Mouse (Mus musculus) CH12.LX (cell line): ENCODE measurements around the gene Helz. TPM values are rescaled to one million over a fixed set of nuclear protein-coding genes. Genes with fewer than 3 reads are reported as not detected.

Source experiments
- DNase-seq: peaks from one replicate; pipeline ENCODE4 v3.0.0-alpha.2; 2013; ENCODE audit errors: extremely low read depth
- H3K27ac ChIP-seq: 2 replicates; pipeline ENCODE4 v1.5.1; 2012; ENCODE audit warnings: low read depth, mild to moderate bottlenecking, control low read depth, moderate library complexity; ENCODE audit not compliant: insufficient read depth
- H3K27me3 ChIP-seq: replicated peaks from 2 replicates; pipeline ENCODE3; 2012; ENCODE audit warnings: inconsistent platforms
- H3K36me3 ChIP-seq, 2 experiments: replicated peaks in 1 of 2; 2 replicates each; pipeline versions ENCODE3 to v1.6.1; 2012; ENCODE audit warnings: inconsistent platforms in 1 of 2, low read length in 1 of 2, mild to moderate bottlenecking in 1 of 2, mixed read lengths in 1 of 2, moderate library complexity in 1 of 2; ENCODE audit not compliant: control insufficient read depth in 1 of 2, insufficient read depth in 1 of 2
- H3K4me1 ChIP-seq, 2 experiments: 2 replicates each; pipeline ENCODE4 v1.6.1; 2012; ENCODE audit warnings: inconsistent platforms in 1 of 2, moderate library complexity in 1 of 2; ENCODE audit not compliant: insufficient read depth in 2 of 2, control insufficient read depth in 1 of 2
- H3K4me2 ChIP-seq: 2 replicates; pipeline ENCODE4 v1.6.1; 2012; ENCODE audit warnings: low read depth, mild to moderate bottlenecking, control low read depth; ENCODE audit not compliant: poor library complexity, insufficient read depth, severe bottlenecking
- H3K4me3 ChIP-seq, 3 experiments: fragments of 150-350 bp in 1 of 3; sonication (generic) in 1 of 3; replicated peaks in 1 of 3; 2 replicates each; pipeline versions ENCODE3 to v1.5.1; 2011 to 2012; ENCODE audit warnings: low read depth in 2 of 3, low read length in 2 of 3, mild to moderate bottlenecking in 2 of 3, moderate library complexity in 2 of 3, control low read depth in 1 of 3, improper control_type of control experiment in 1 of 3, inconsistent platforms in 1 of 3, mixed read lengths in 1 of 3; ENCODE audit not compliant: poor library complexity in 1 of 3
- H3K79me2 ChIP-seq: replicated peaks from 2 replicates; pipeline ENCODE4 v1.6.1; 2012; ENCODE audit warnings: mild to moderate bottlenecking, moderate library complexity; ENCODE audit not compliant: control insufficient read depth, poor library complexity, insufficient read depth, severe bottlenecking; ENCODE audit errors: extremely low read depth
- H3K9ac ChIP-seq: 2 replicates; pipeline ENCODE4 v1.6.1; 2012; ENCODE audit warnings: low read depth, mild to moderate bottlenecking, control low read depth, moderate library complexity; ENCODE audit not compliant: insufficient read depth
- H3K9me3 ChIP-seq: replicated peaks from 2 replicates; pipeline ENCODE3; 2012; ENCODE audit warnings: low read length, inconsistent platforms, mixed read lengths
- BHLHE40 ChIP-seq: IDR thresholded peaks from 2 replicates; pipeline ENCODE4 v1.6.1; 2011; ENCODE audit warnings: mild to moderate bottlenecking, low read depth, low read length, improper control_type of control experiment
- CHD1 ChIP-seq: IDR thresholded peaks from 2 replicates; pipeline ENCODE4 v1.6.1; 2012; ENCODE audit warnings: low read depth, low read length, improper control_type of control experiment, inconsistent platforms
- E2F4 ChIP-seq: IDR thresholded peaks from 2 replicates; pipeline ENCODE4 v1.6.1; 2011; ENCODE audit warnings: low read depth, low read length, improper control_type of control experiment; ENCODE audit not compliant: insufficient replicate concordance
- ELF1 ChIP-seq: IDR thresholded peaks from 2 replicates; pipeline ENCODE4 v1.6.1; 2014; ENCODE audit warnings: low read depth, mild to moderate bottlenecking, inconsistent platforms, low read length, improper control_type of control experiment
- EP300 ChIP-seq: IDR thresholded peaks from 2 replicates; pipeline ENCODE4 v1.6.1; 2011; ENCODE audit warnings: low read length, improper control_type of control experiment
- ETS1 ChIP-seq: conservative IDR thresholded peaks from 2 replicates; pipeline ENCODE4 v1.6.1; 2012; ENCODE audit warnings: low read depth, mild to moderate bottlenecking, inconsistent platforms, low read length, improper control_type of control experiment, moderate library complexity
- HCFC1 ChIP-seq: IDR thresholded peaks from 2 replicates; pipeline ENCODE4 v1.6.1; 2012; ENCODE audit warnings: low read depth, mild to moderate bottlenecking, inconsistent platforms, low read length, improper control_type of control experiment
- IRF4 ChIP-seq: IDR thresholded peaks from 2 replicates; pipeline ENCODE4 v1.6.1; 2014; ENCODE audit warnings: low read depth, mild to moderate bottlenecking, inconsistent platforms, low read length, improper control_type of control experiment
- JUND ChIP-seq: conservative IDR thresholded peaks from 2 replicates; pipeline ENCODE4 v1.6.1; 2011; ENCODE audit warnings: low read depth, low read length, improper control_type of control experiment
- NRF1 ChIP-seq: IDR thresholded peaks from 2 replicates; pipeline ENCODE4 v1.6.1; 2014; ENCODE audit warnings: low read depth, mild to moderate bottlenecking, inconsistent platforms, low read length, improper control_type of control experiment, moderate library complexity
- POLR2AphosphoS2 ChIP-seq: IDR thresholded peaks from 2 replicates; pipeline ENCODE4 v1.6.1; 2011; ENCODE audit warnings: low read depth, low read length, improper control_type of control experiment
- RAD21 ChIP-seq: IDR thresholded peaks from 2 replicates; pipeline ENCODE4 v1.6.1; 2011; ENCODE audit warnings: low read depth, mild to moderate bottlenecking, low read length, improper control_type of control experiment, moderate library complexity
- RCOR1 ChIP-seq: conservative IDR thresholded peaks from 2 replicates; pipeline ENCODE4 v1.6.1; 2012; ENCODE audit warnings: low read depth, mild to moderate bottlenecking, inconsistent platforms, low read length, improper control_type of control experiment
- SIN3A ChIP-seq: IDR thresholded peaks from 2 replicates; pipeline ENCODE4 v1.6.1; 2012; ENCODE audit warnings: low read length, improper control_type of control experiment, inconsistent platforms
- TBP ChIP-seq: conservative IDR thresholded peaks from 2 replicates; pipeline ENCODE4 v1.6.1; 2011; ENCODE audit warnings: low read depth, low read length, improper control_type of control experiment
- UBTF ChIP-seq: IDR thresholded peaks from 2 replicates; pipeline ENCODE4 v1.6.1; 2012; ENCODE audit warnings: low read depth, mild to moderate bottlenecking, inconsistent platforms, low read length, improper control_type of control experiment, moderate library complexity
- USF1 ChIP-seq: IDR thresholded peaks from 2 replicates; pipeline ENCODE4 v1.6.1; 2014; ENCODE audit warnings: low read depth, mild to moderate bottlenecking, inconsistent platforms, low read length, improper control_type of control experiment
- ZC3H11A ChIP-seq: IDR thresholded peaks from 2 replicates; pipeline ENCODE4 v1.6.1; 2012; ENCODE audit warnings: low read depth, mild to moderate bottlenecking, inconsistent platforms, low read length, improper control_type of control experiment
- ZKSCAN1 ChIP-seq: IDR thresholded peaks from 2 replicates; pipeline ENCODE4 v1.6.1; 2012; ENCODE audit warnings: low read depth, inconsistent platforms, low read length, improper control_type of control experiment, borderline replicate concordance
- ZMIZ1 ChIP-seq: IDR thresholded peaks from 2 replicates; pipeline ENCODE4 v1.6.1; 2012; ENCODE audit warnings: low read depth, mild to moderate bottlenecking, inconsistent platforms, low read length, improper control_type of control experiment
- dilution Hi-C: fragments of 300-500 bp; cut with MboI; formaldehyde crosslinking; loops from 2 replicates; pipeline ENCODE4 v1.14.3; 2020; ENCODE audit warnings: low sequenced_read_pairs; ENCODE audit not compliant: extremely low pct_unique_long_range_greater_than_20kb, extremely low pct_ligation_motif_present
- in situ Hi-C: fragments of 300-500 bp; cut with MboI; formaldehyde crosslinking; loops from 3 replicates; pipeline ENCODE4 v1.14.3; 2019; ENCODE audit warnings: low sequenced_read_pairs, low pct_ligation_motif_present, low pct_unique_long_range_greater_than_20kb, mixed read lengths
- polyA plus RNA-seq: library from polyadenylated mRNA; unstranded; fragments of >175 nt; gene quantifications from 2 replicates; pipeline ENCODE4 v1.2.1, GENCODE M21; 2012; ENCODE audit warnings: low read depth; ENCODE audit not compliant: insufficient read length
- total RNA-seq, 2 experiments: library from RNA; depleted of rRNA; stranded (reverse); fragments of 300-350 nt in 1 of 2; fragments of >200 nt in 1 of 2; gene quantifications; 2 replicates each; pipeline ENCODE4 v1.2.3; 2012 to 2014

The Helz gene
- total and polyA plus RNA-seq, 3 experiments: 11.5 to 44.4 (median 22.2) TPM

DNA sequence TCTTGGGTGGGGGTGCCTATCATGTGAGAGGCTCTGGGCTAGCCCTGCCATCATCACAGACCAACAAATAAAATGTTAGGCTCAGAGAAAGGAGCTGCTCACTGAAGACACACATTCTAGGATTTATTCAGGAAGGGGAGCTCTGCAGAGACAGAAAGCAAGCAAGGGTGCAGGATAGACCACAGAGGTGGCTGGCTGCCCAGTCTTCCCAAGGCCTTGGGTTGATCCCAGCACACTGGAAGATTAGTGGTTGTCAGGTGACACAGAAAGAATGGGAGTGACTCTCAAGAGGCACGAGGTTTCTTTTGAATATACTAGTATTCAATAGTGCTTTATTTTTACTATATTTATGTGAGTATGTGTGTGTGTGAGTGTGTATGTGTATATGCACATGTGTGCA lies 26.6 kb upstream of the Helz start:
- no peak overlapping the region for H3K9ac ChIP-seq
- H3K27me3 ChIP-seq: no peaks in the 10 kb centered on the region
- in situ Hi-C loops: loop anchor here (25.0 kb wide), 1 partner anchor 891 kb away; no protein-coding TSS in a partner anchor
- dilution Hi-C loops: no loop called here
- TF ChIP-seq SIN3A (no peak), NRF1 (no peak), ZKSCAN1 (no peak), TBP (no peak)
- no peak overlapping the region for H3K27ac ChIP-seq
- no peak overlapping the region for H3K4me3 ChIP-seq
- peaks cover 5 to 26% of the 10 kb centered on the region in 2 experiments for H3K4me1 ChIP-seq
- H3K9me3 ChIP-seq: no peaks in the 10 kb centered on the region
- DNase-seq: no peak
- H3K4me2 ChIP-seq: no peak overlapping the region
- no peaks in the 10 kb centered on the region for H3K36me3 ChIP-seq
- H3K79me2 ChIP-seq: no peaks in the 10 kb centered on the region

- no peak overlapping the region for H3K4me2 ChIP-seq
- no peak overlapping the region for H3K4me3 ChIP-seq
- H3K9ac ChIP-seq: no peak overlapping the region
- TF ChIP-seq BHLHE40: no peak
- TF ChIP-seq RAD21: no peak
- TF ChIP-seq TBP: no peak
- no peak for TF ChIP-seq ZKSCAN1
- TF ChIP-seq CHD1: no peak
- TF ChIP-seq EP300: no peak
- no peak for TF ChIP-seq E2F4
- no peak for TF ChIP-seq ELF1
- no peak for TF ChIP-seq RCOR1
- TF ChIP-seq HCFC1: no peak
- no peak for TF ChIP-seq ZC3H11A
- no peak for TF ChIP-seq USF1
- TF ChIP-seq SIN3A: no peak
- no peak for TF ChIP-seq UBTF
- TF ChIP-seq ETS1: no peak
- no peak for TF ChIP-seq POLR2AphosphoS2
- TF ChIP-seq JUND: no peak
- TF ChIP-seq IRF4: no peak
- TF ChIP-seq ZMIZ1: no peak
- dilution Hi-C loops (no loop called here), in situ Hi-C loops (loop anchor here (25.0 kb wide), 1 partner anchor 887 kb away; no protein-coding TSS in a partner anchor)
- no peak for DNase-seq
- no peaks in the 10 kb centered on the region for H3K9me3 ChIP-seq
- no peaks in the 10 kb centered on the region for H3K36me3 ChIP-seq
- no peaks in the 10 kb centered on the region for H3K27me3 ChIP-seq
- H3K79me2 ChIP-seq: no peaks in the 10 kb centered on the region
- peaks cover 0 to 7% of the 10 kb centered on the region in 2 experiments; a peak in 1 of 4 replicates for H3K4me1 ChIP-seq
- no peak overlapping the region for H3K27ac ChIP-seq
Measured at GRCm38 (mm10) chr11:107524966-107525365, 22.8 kb upstream of the Helz start.
